Mouse (Mus musculus) adrenal gland, postnatal 25 days (tissue): Measurements from ENCODE around the gene Dusp11. TPM values are rescaled to one million over a fixed set of nuclear protein-coding genes. Genes with fewer than 3 reads are reported as not detected.

Experiments
- total RNA-seq: library from RNA; stranded (reverse); gene quantifications from 2 replicates; pipeline ENCODE4 v1.2.3, GENCODE M21; 2021

The Dusp11 gene
- total RNA-seq, 1 experiment from 2014 or later: 170 TPM

Other genes starting within 250 kb of the Dusp11 start
- gene Nat8f7, start 248.5 kb downstream of the Dusp11 start, total RNA-seq: 2.9 and 3.4 TPM in 2 replicates
- 1.7 TPM in 1 of 2 replicates, not detected in the other for gene Nat8f3, start 195.9 kb downstream of the Dusp11 start, total RNA-seq
- 1.8 and 3.2 TPM in 2 replicates for gene Nat8f6, start 140.7 kb downstream of the Dusp11 start, total RNA-seq
- gene Nat8f5, start 140.7 kb downstream of the Dusp11 start, total RNA-seq: 2.6 and 6.1 TPM in 2 replicates
- 2.0 and 4.5 TPM in 2 replicates for gene Nat8, start 129.6 kb downstream of the Dusp11 start, total RNA-seq
- gene Nat8f2, start 92.5 kb downstream of the Dusp11 start, total RNA-seq: 3.0 and 3.7 TPM in 2 replicates
- gene Nat8f4, start 56.8 kb downstream of the Dusp11 start, total RNA-seq: 13.8 and 22.7 TPM in 2 replicates
- 49.3 and 66.9 TPM in 2 replicates for gene Tprkb, start 49.8 kb downstream of the Dusp11 start, total RNA-seq
- gene Nat8f1, start 46.0 kb downstream of the Dusp11 start, total RNA-seq: 47.2 and 69.6 TPM in 2 replicates
- not detected in 2 replicates for gene Figla, start 54.5 kb upstream of the Dusp11 start, total RNA-seq
- 1.3 and 2.0 TPM in 2 replicates for gene Add2, start 67.0 kb upstream of the Dusp11 start, total RNA-seq
- 16.8 and 22.4 TPM in 2 replicates for gene Tgfa, start 233.6 kb upstream of the Dusp11 start, total RNA-seq